Mouse (Mus musculus) midbrain, embryonic 11.5 days (tissue): ENCODE measurements at regions not wholly inside any gene's neighbourhood (a gene's known extent, or its start where the extent isn't known, plus 50 kb on each side); places are given as distances from the start of the nearest gene placed in this dataset.

Experiments used
- ATAC-seq: fragments of 200-750 bp; cut with Nextera tagmentation; 2 replicates; pipeline ENCODE4 v1.8.0; 2017; ENCODE audit warnings: moderate TSS enrichment, moderate library complexity; ENCODE audit not compliant: low FRiP score
- DNase-seq: peaks from one replicate; pipeline ENCODE4 v3.0.0; 2015; ENCODE audit warnings: low spot score; ENCODE audit errors: missing footprints
- H3K27ac ChIP-seq: fragments of 300-500 bp; sonication (generic); 2 replicates; pipeline ENCODE4 v1.5.1; 2014; ENCODE audit warnings: low read depth, low read length
- H3K27me3 ChIP-seq: fragments of 300-500 bp; sonication (generic); 2 replicates; pipeline ENCODE4 v1.6.1; 2014; ENCODE audit warnings: mild to moderate bottlenecking, low read length, moderate library complexity, mixed read lengths; ENCODE audit not compliant: control insufficient read depth, insufficient read depth
- H3K36me3 ChIP-seq: fragments of 300-500 bp; sonication (generic); 2 replicates; pipeline ENCODE4 v1.6.1; 2014; ENCODE audit warnings: mild to moderate bottlenecking, low read length, moderate library complexity, mixed read lengths; ENCODE audit not compliant: control insufficient read depth, insufficient read depth
- H3K4me1 ChIP-seq: fragments of 300-500 bp; sonication (generic); 2 replicates; pipeline ENCODE4 v1.6.1; 2014; ENCODE audit warnings: low read length; ENCODE audit not compliant: control insufficient read depth, insufficient read depth
- H3K4me2 ChIP-seq: fragments of 300-500 bp; sonication (generic); 2 replicates; pipeline ENCODE4 v1.6.1; 2014; ENCODE audit warnings: mild to moderate bottlenecking, moderate library complexity
- H3K4me3 ChIP-seq: fragments of 300-500 bp; sonication (generic); 2 replicates; pipeline ENCODE4 v1.5.1; 2014; ENCODE audit warnings: low read depth, low read length
- H3K9ac ChIP-seq: fragments of 300-500 bp; sonication (generic); 2 replicates; pipeline ENCODE4 v1.6.1; 2014; ENCODE audit warnings: low read length
- H3K9me3 ChIP-seq: fragments of 300-500 bp; sonication (generic); 2 replicates; pipeline ENCODE4 v1.6.1; 2016; ENCODE audit warnings: low read length; ENCODE audit not compliant: control insufficient read depth
- WGBS: fragments of 180-500 bp; shearing (Covaris S2); extraction: QIAGEN DNeasy Blood & Tissue Kit; methylation state at CpG from one replicate; pipeline ENCODE4 v1.1.7; 2014; 5-methylcytosine and 5-hydroxymethylcytosine counted together

GRCm38 (mm10) chr16:29736211-29736610 lies 157.1 kb downstream of the Opa1 start:
- H3K36me3 ChIP-seq: no peaks in the 10 kb centered on the region
- no peak overlapping the region for H3K4me3 ChIP-seq
- no peaks in the 10 kb centered on the region for H3K9me3 ChIP-seq
- H3K4me1 ChIP-seq: peaks cover 11% of the 10 kb centered on the region
- no peak for ATAC-seq
- no peak overlapping the region for H3K27ac ChIP-seq
- no peak for DNase-seq
- 75% methylated on average over 9 of the region's 9 CpGs for WGBS
- H3K4me2 ChIP-seq: no peak overlapping the region
- H3K9ac ChIP-seq: no peak overlapping the region
- peaks cover 57% of the 10 kb centered on the region for H3K27me3 ChIP-seq

DNA sequence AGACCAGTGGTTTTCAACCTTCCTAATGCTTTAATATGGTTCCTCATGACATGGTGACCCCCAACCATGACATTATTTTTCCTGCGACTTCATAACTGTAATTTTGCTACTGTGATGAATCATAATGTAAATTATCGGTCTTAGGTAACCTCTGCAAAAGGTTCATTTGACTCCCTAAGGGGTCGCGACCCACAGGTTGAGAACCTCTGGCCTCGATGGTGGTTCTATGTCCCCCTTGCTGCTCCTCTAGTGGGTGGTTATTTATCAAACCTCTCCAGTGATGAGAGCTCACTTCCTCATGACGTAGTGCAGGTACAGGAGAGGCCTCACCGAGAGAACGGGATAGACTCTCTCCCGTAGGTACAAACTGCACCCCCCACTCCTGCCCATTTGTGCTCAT lies 158.9 kb downstream of the Opa1 start:
- no peaks in the 10 kb centered on the region for H3K36me3 ChIP-seq
- ATAC-seq: no peak
- no peaks in the 10 kb centered on the region for H3K9me3 ChIP-seq
- WGBS: 91% methylated on average over 9 of the region's 9 CpGs
- no peak overlapping the region for H3K4me2 ChIP-seq
- no peak overlapping the region for H3K4me3 ChIP-seq
- no peak overlapping the region for H3K9ac ChIP-seq
- H3K27ac ChIP-seq: no peak overlapping the region
- no peak for DNase-seq
- peaks cover 39% of the 10 kb centered on the region for H3K27me3 ChIP-seq
- peaks cover 11% of the 10 kb centered on the region for H3K4me1 ChIP-seq

DNA sequence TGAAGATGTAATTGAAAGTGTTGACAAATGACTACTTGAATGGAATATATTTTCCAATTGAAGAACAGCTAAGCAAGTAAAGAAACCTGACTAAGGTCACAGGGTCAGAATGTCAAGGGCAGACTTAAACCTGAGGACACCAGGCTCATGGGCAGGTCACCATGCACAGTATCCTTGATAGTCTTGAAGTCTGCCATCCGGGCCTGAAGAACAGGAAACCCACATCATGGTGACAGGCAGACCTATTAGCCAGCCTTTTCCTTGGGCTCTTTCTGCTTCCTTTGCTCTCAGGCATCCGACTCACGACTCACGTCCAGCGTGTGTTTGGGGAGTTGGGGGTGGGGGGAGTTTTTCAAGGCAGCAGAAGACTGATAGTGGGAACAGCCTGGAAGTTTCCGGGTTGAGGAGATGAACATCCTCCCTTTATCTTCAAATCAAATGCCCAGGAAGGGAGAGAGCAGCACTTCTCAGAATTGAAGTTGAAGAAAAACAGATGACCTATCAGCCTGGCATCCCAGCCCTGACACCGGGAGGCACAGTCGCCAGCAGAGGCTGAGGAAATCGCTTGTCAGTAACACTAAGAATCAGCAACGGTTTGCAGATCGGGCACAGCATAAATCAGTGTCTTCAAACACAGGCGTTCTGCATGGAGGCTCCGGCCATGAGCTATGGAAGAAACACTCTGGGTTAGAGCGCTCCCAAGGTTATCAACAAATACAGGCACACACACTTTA lies 163.5 kb downstream of the Opa1 start:
- H3K9me3 ChIP-seq: no peaks in the 10 kb centered on the region; the same call in 1 of the 2 replicates
- no peaks in the 10 kb centered on the region for H3K4me1 ChIP-seq
- 72% methylated on average over 14 of the region's 14 CpGs for WGBS
- H3K4me3 ChIP-seq: no peak overlapping the region
- ATAC-seq (no peak), DNase-seq (no peak)
- H3K4me2 ChIP-seq: no peak overlapping the region
- no peak overlapping the region for H3K27ac ChIP-seq
- H3K36me3 ChIP-seq: no peaks in the 10 kb centered on the region
- peaks cover 6% of the 10 kb centered on the region; the same call in 1 of the 2 replicates for H3K27me3 ChIP-seq
- H3K9ac ChIP-seq: no peak overlapping the region

DNA sequence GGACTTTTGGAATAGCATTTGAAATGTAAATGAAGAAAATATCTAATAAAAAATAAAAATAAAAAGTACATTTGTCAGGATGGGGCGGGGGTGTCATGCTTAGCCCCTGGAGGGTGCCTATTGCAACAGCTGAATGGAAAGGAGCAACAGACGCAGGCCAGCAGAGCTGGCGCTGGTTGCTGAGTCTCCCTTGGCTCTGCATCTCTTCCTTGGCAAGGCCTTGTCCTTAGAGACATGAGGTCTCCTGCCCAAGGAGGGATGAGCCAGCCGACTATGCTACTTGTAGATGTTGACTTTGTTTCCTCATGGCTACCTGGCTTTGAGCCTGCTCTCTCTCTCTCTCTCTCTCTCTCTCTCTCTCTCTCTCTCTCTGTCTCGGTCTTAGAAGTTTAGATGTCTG lies 166.4 kb downstream of the Opa1 start:
- 94% methylated on average over 5 of the region's 5 CpGs for WGBS

DNA sequence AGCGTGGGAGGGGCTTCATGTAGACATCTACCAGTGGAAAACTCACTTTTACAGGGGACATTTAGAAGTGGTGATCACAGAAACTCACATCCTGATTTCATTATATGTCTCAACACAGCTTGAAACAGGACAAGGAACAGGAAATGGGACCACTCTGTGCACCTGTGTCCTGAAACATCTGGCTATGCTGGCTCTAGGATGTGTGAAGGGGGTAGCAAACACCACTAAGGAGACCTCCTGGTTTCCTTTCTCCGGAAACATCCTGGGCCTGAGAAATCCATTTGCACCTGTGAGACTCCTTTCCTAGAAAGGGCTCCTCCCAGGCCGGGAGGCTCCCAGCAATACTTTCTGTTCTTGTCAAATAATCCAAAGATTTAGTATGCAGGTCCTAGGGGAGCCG lies 167.1 kb downstream of the Opa1 start:
- no peak for DNase-seq
- Histone ChIP-seq H3K9ac (no peak overlapping the region), H3K36me3 (no peaks in the 10 kb centered on the region), H3K4me3 (no peak overlapping the region), H3K4me1 (no peaks in the 10 kb centered on the region), H3K27me3 (no peaks in the 10 kb centered on the region), H3K4me2 (no peak overlapping the region), H3K9me3 (no peaks in the 10 kb centered on the region; the same call in 1 of the 2 replicates), H3K27ac (no peak overlapping the region)
- no peak for ATAC-seq
- WGBS: 91% methylated on average over 4 of the region's 4 CpGs

More for the DNA sequence above, 166.4 kb downstream of the Opa1 start:
- ATAC-seq (no peak), DNase-seq (no peak)
- H3K27me3 ChIP-seq: 0 out of 2 replicates have a peak, but pooled peaks cover 3% of the 10 kb centered on the region
- H3K4me1 ChIP-seq: no peaks in the 10 kb centered on the region
- H3K9me3 ChIP-seq: no peaks in the 10 kb centered on the region; the same call in 1 of the 2 replicates
- H3K9ac ChIP-seq: no peak overlapping the region
- H3K27ac ChIP-seq: no peak overlapping the region
- H3K36me3 ChIP-seq: no peaks in the 10 kb centered on the region
- H3K4me2 ChIP-seq: no peak overlapping the region
- H3K4me3 ChIP-seq: no peak overlapping the region

- no peaks in the 10 kb centered on the region for H3K36me3 ChIP-seq
- H3K9me3 ChIP-seq: no peaks in the 10 kb centered on the region; the same call in 1 of the 2 replicates
- H3K4me3 ChIP-seq: no peak overlapping the region
- no peaks in the 10 kb centered on the region for H3K4me1 ChIP-seq
- no peak overlapping the region for H3K27ac ChIP-seq
- DNase-seq (no peak), ATAC-seq (no peak)
- no peaks in the 10 kb centered on the region for H3K27me3 ChIP-seq
- 76% methylated on average over 5 of the region's 5 CpGs for WGBS
- no peak overlapping the region for H3K9ac ChIP-seq
- H3K4me2 ChIP-seq: no peak overlapping the region
These were observed 170.0 kb downstream of the Opa1 start for GRCm38 (mm10) chr16:29749167-29749566.

DNA sequence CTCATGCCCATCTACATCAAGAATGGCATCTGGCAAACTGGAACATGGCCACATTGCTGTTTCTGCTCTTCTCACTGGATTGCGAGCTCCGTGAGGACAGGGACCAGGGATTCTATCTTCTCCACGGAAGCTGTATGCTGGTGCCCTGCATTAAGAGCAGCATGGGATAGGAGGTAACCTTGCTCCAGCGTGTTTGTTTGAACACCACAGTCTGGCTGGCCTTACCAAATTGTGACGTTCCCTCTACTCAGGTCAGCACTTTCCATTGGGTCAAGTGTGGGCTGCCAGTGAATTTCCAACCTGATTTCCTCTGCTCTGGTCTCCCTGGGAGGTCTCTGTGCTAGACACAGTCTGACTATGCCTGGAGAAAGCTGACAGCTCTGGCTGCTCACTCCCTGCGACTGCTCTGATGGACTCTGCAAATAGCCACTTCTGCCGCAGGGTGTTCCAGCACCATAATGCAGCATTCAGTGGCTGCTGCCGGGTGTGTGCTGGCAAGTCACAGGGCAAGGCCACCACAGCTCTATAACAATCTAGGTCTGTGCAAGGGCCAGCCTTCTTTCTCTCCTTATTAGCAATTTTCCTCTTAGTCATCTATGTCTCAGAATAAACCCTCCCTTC lies 175.6 kb downstream of the Opa1 start:
- DNase-seq: no peak
- H3K9me3 ChIP-seq: no peaks in the 10 kb centered on the region
- no peak for ATAC-seq
- H3K27ac ChIP-seq: no peak overlapping the region
- WGBS: 70% methylated on average over 8 of the region's 8 CpGs
- H3K27me3 ChIP-seq: peaks cover 3% of the 10 kb centered on the region; the same call in 1 of the 2 replicates
- H3K36me3 ChIP-seq: no peaks in the 10 kb centered on the region
- H3K4me1 ChIP-seq: no peaks in the 10 kb centered on the region
- no peak overlapping the region for H3K4me2 ChIP-seq
- H3K4me3 ChIP-seq: no peak overlapping the region
- no peak overlapping the region for H3K9ac ChIP-seq

DNA sequence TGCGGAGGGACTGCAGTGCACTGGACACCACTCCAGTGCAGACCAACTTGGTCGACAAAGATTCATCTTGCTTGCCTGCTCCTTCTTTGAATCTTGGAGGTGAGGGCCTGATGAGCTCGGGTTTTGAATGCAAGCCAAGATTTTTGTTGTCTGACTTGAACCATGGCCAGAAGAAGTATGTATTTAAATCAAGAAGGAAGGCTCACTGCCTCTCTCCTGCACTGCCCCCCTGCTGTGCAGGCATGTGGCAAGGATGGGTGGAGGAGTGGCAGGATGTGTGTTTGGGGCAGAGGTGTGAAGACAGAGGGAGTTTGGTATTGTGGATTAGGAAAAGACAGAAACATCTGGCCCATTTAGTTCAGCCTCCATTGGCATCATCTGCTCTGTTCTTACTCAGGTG lies 179.1 kb downstream of the Opa1 start:
- no peak overlapping the region for H3K4me3 ChIP-seq
- no peaks in the 10 kb centered on the region for H3K36me3 ChIP-seq
- peaks cover 8% of the 10 kb centered on the region for H3K27me3 ChIP-seq
- WGBS: 85% methylated on average over 3 of the region's 3 CpGs
- H3K9me3 ChIP-seq: no peaks in the 10 kb centered on the region
- H3K4me1 ChIP-seq: no peaks in the 10 kb centered on the region; the same call in 1 of the 2 replicates
- H3K4me2 ChIP-seq: no peak overlapping the region
- ATAC-seq: no peak
- no peak for DNase-seq
- no peak overlapping the region for H3K27ac ChIP-seq
- H3K9ac ChIP-seq: no peak overlapping the region

GRCm38 (mm10) chr16:29759416-29759815 lies 180.3 kb downstream of the Opa1 start:
- H3K36me3 ChIP-seq: no peaks in the 10 kb centered on the region
- H3K4me3 ChIP-seq: no peak overlapping the region
- H3K4me1 ChIP-seq: no peaks in the 10 kb centered on the region; the same call in 1 of the 2 replicates
- 58% methylated on average over 3 of the region's 3 CpGs for whole genome bisulfite sequencing
- DNase-seq (no peak), ATAC-seq (no peak)
- H3K9me3 ChIP-seq: no peaks in the 10 kb centered on the region
- no peak overlapping the region for H3K4me2 ChIP-seq
- peaks cover 8% of the 10 kb centered on the region for H3K27me3 ChIP-seq
- H3K27ac ChIP-seq: no peak overlapping the region
- H3K9ac ChIP-seq: no peak overlapping the region
